Mouse (Mus musculus): ENCODE results near the gene Anxa7. TPM values are rescaled to one million over a fixed set of nuclear protein-coding genes. Genes with fewer than 3 reads are reported as not detected.

Anxa7 gene
- 25.1 and 26.2 TPM in 2 replicates for polyA plus RNA-seq (2014; fragmentation: Nextera tagmentation; extraction: Ambion mirVana)

DNA sequence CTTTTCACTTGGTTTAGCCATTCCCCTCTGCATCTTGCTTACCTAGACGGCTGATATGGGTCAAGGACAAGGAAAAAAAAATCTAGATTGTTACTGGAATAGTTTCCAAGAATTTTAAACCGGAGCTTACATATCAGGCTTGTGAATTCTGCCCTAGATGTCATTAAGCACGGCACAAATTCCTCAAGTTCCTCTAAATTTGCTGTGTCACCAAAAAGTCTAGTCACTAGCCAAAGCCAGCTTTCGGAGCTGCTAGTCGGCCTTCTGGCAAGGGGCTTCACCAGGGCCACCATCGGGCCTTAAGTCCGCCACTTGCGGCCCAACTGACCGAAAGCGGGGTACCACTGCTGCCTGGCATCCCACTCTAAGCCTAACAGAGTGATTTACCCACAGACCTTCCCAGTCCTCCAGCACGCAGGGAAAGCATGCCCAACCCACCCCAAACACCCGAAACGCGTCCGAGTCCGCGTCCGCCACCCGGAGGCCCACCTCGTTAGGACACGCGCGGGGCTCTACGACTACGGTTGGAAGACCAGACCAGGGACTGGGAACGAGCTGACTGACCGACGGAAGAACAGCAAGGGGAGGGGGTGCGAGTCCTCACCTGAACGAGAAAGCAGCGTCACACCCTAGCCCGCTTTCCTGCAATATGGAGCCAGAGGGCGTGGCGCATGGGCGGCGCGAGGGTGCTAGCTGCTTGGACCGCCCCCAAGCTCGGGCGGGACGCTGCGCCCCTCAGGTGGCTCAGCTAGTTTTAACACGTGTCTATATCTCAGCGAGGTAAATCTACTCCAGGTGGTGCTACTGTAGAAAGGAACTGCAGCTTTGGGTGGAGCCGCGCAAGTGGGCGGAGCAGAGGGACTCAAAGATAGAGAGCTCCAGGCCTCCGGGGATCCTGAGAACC, at the start of gene Anxa7:
Gene Anxa7 (minus strand): TSS at position 843 of the 904 bp plus-strand sequence.
- ATAC-seq (ENCODE audit: insufficient number of reproducible peaks, low FRiP score, low TSS enrichment, low read depth): peak; percentile 83
- under 1% methylated on average over 48 of the region's 48 CpGs for WGBS
- H3K9me3 ChIP-seq (ENCODE audit: control insufficient read depth, low read length): no peaks in the 10 kb centered on the region
- H3K27me3 ChIP-seq (ENCODE audit: control insufficient read depth, insufficient read depth, low read length): no peaks in the 10 kb centered on the region
- H3K4me1 ChIP-seq (ENCODE audit: control insufficient read depth, insufficient read depth, low read length): 0 out of 2 replicates have a peak, but pooled peaks cover 3% of the 10 kb centered on the region
- peak within 1 kb of the TSS; percentile 68 for H3K4me3 ChIP-seq (ENCODE audit: low read depth, low read length)
- peak within 1 kb of the TSS; percentile 79 for H3K4me2 ChIP-seq (ENCODE audit: low read depth, severe bottlenecking)
- DNase-seq (ENCODE audit: low spot score): peak; percentile 84
- H3K36me3 ChIP-seq (ENCODE audit: control insufficient read depth, insufficient read depth, low read length): no peaks in the 10 kb centered on the region; the same call in none of the 2 replicates
- no peak within 1 kb of the TSS for H3K27ac ChIP-seq (replicated peaks; ENCODE audit: low read depth, low read length)
- H3K9ac ChIP-seq (ENCODE audit: low read length): peak within 1 kb of the TSS; percentile 67

- Histone ChIP-seq H3K27ac (replicated peaks; ENCODE audit: low read depth, low read length) (no peak overlapping the region), H3K4me1 (ENCODE audit: control insufficient read depth, insufficient read depth, low read length) (no peaks in the 10 kb centered on the region), H3K9ac (ENCODE audit: low read length) (no peak overlapping the region), H3K4me2 (ENCODE audit: low read depth, severe bottlenecking) (no peak overlapping the region), H3K9me3 (ENCODE audit: control insufficient read depth, low read length) (no peaks in the 10 kb centered on the region), H3K36me3 (ENCODE audit: control insufficient read depth, insufficient read depth, low read length) (no peaks in the 10 kb centered on the region; the same call in 1 of the 2 replicates), H3K27me3 (ENCODE audit: control insufficient read depth, insufficient read depth, low read length) (no peaks in the 10 kb centered on the region), H3K4me3 (ENCODE audit: low read depth, low read length) (no peak overlapping the region)
- 93% methylated on average over 4 of the region's 4 CpGs for WGBS
- ATAC-seq (ENCODE audit: insufficient number of reproducible peaks, low FRiP score, low TSS enrichment, low read depth): no peak
- DNase-seq (ENCODE audit: low spot score): no peak
Observed at GRCm38 (mm10) chr14:20529643-20530042, 49.7 kb upstream of the Anxa7 start.

GRCm38 (mm10) chr14:20520179-20520578, 40.2 kb upstream of the Anxa7 start:
- WGBS: 93% methylated on average over 2 of the region's 2 CpGs
- Histone ChIP-seq H3K4me1 (ENCODE audit: control insufficient read depth, insufficient read depth, low read length) (no peaks in the 10 kb centered on the region), H3K36me3 (ENCODE audit: control insufficient read depth, insufficient read depth, low read length) (peaks cover 4% of the 10 kb centered on the region), H3K4me2 (ENCODE audit: low read depth, severe bottlenecking) (no peak overlapping the region), H3K9me3 (ENCODE audit: control insufficient read depth, low read length) (no peaks in the 10 kb centered on the region), H3K9ac (ENCODE audit: low read length) (no peak overlapping the region), H3K27me3 (ENCODE audit: control insufficient read depth, insufficient read depth, low read length) (no peaks in the 10 kb centered on the region), H3K27ac (replicated peaks; ENCODE audit: low read depth, low read length) (no peak overlapping the region), H3K4me3 (ENCODE audit: low read depth, low read length) (no peak overlapping the region)
- ATAC-seq (ENCODE audit: insufficient number of reproducible peaks, low FRiP score, low TSS enrichment, low read depth): no peak
- no peak for DNase-seq (ENCODE audit: low spot score)

DNA sequence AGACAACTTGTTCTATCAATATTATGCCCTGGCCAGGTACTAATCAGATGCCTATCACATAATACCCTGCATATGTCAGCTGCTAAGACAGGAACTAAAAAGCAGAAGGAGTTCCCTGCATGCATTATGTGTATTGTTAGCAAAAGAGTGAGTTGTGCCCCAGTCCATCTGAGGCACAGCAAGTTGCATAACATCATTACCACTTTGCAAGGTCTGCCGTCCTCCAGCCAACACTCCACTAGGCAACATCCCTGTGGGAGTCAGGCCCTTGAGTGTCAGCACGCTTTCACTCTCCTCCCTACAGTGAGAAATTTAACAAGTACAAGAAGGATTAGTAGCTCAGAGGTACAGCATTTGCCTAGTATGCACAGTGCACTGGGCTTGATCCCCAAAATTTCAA, 28.5 kb upstream of the Anxa7 start:
- Histone ChIP-seq H3K4me3 (ENCODE audit: low read depth, low read length) (no peak overlapping the region), H3K9me3 (ENCODE audit: control insufficient read depth, low read length) (no peaks in the 10 kb centered on the region), H3K4me1 (ENCODE audit: control insufficient read depth, insufficient read depth, low read length) (no peaks in the 10 kb centered on the region), H3K36me3 (ENCODE audit: control insufficient read depth, insufficient read depth, low read length) (peaks cover 3% of the 10 kb centered on the region), H3K27me3 (ENCODE audit: control insufficient read depth, insufficient read depth, low read length) (no peaks in the 10 kb centered on the region), H3K27ac (replicated peaks; ENCODE audit: low read depth, low read length) (no peak overlapping the region), H3K4me2 (ENCODE audit: low read depth, severe bottlenecking) (no peak overlapping the region), H3K9ac (ENCODE audit: low read length) (no peak overlapping the region)
- DNase-seq (ENCODE audit: low spot score) (no peak), ATAC-seq (ENCODE audit: insufficient number of reproducible peaks, low FRiP score, low TSS enrichment, low read depth) (no peak)
- 87% methylated on average over 2 of the region's 2 CpGs for WGBS

- H3K27ac ChIP-seq (replicated peaks; ENCODE audit: low read depth, low read length): no peak overlapping the region
- ATAC-seq (ENCODE audit: insufficient number of reproducible peaks, low FRiP score, low TSS enrichment, low read depth) (no peak), DNase-seq (ENCODE audit: low spot score) (no peak)
- H3K4me2 ChIP-seq (ENCODE audit: low read depth, severe bottlenecking): no peak overlapping the region
- H3K27me3 ChIP-seq (ENCODE audit: control insufficient read depth, insufficient read depth, low read length): no peaks in the 10 kb centered on the region
- H3K36me3 ChIP-seq (ENCODE audit: control insufficient read depth, insufficient read depth, low read length): peaks cover 3% of the 10 kb centered on the region
- 97% methylated on average over 10 of the region's 10 CpGs for WGBS
- no peaks in the 10 kb centered on the region for H3K9me3 ChIP-seq (ENCODE audit: control insufficient read depth, low read length)
- H3K4me3 ChIP-seq (ENCODE audit: low read depth, low read length): no peak overlapping the region
- H3K9ac ChIP-seq (ENCODE audit: low read length): no peak overlapping the region
- H3K4me1 ChIP-seq (ENCODE audit: control insufficient read depth, insufficient read depth, low read length): no peaks in the 10 kb centered on the region
Observed at GRCm38 (mm10) chr14:20502966-20503365, 23.0 kb upstream of the Anxa7 start.

- DNase-seq (ENCODE audit: low spot score): no peak
- Histone ChIP-seq H3K27ac (replicated peaks; ENCODE audit: low read depth, low read length) (no peak overlapping the region), H3K4me3 (ENCODE audit: low read depth, low read length) (no peak overlapping the region), H3K36me3 (ENCODE audit: control insufficient read depth, insufficient read depth, low read length) (no peaks in the 10 kb centered on the region; the same call in none of the 2 replicates), H3K4me1 (ENCODE audit: control insufficient read depth, insufficient read depth, low read length) (no peaks in the 10 kb centered on the region), H3K27me3 (ENCODE audit: control insufficient read depth, insufficient read depth, low read length) (no peaks in the 10 kb centered on the region), H3K9ac (ENCODE audit: low read length) (no peak overlapping the region), H3K9me3 (ENCODE audit: control insufficient read depth, low read length) (no peaks in the 10 kb centered on the region), H3K4me2 (ENCODE audit: low read depth, severe bottlenecking) (no peak overlapping the region)
- WGBS: 84% methylated on average over 3 of the region's 3 CpGs
- ATAC-seq (ENCODE audit: insufficient number of reproducible peaks, low FRiP score, low TSS enrichment, low read depth): no peak
Observed at GRCm38 (mm10) chr14:20499982-20500381, 20.0 kb upstream of the Anxa7 start.

- Histone ChIP-seq H3K27me3 (ENCODE audit: control insufficient read depth, insufficient read depth, low read length) (no peaks in the 10 kb centered on the region), H3K9ac (ENCODE audit: low read length) (no peak within 1 kb of the TSS), H3K27ac (replicated peaks; ENCODE audit: low read depth, low read length) (no peak within 1 kb of the TSS), H3K9me3 (ENCODE audit: control insufficient read depth, low read length) (no peaks in the 10 kb centered on the region), H3K4me3 (ENCODE audit: low read depth, low read length) (no peak within 1 kb of the TSS), H3K4me1 (ENCODE audit: control insufficient read depth, insufficient read depth, low read length) (no peaks in the 10 kb centered on the region), H3K36me3 (ENCODE audit: control insufficient read depth, insufficient read depth, low read length) (peaks cover 2% of the 10 kb centered on the region), H3K4me2 (ENCODE audit: low read depth, severe bottlenecking) (no peak within 1 kb of the TSS)
- no peak for ATAC-seq (ENCODE audit: insufficient number of reproducible peaks, low FRiP score, low TSS enrichment, low read depth)
- DNase-seq (ENCODE audit: low spot score): no peak
- WGBS: 80% methylated on average over 2 of the region's 2 CpGs
Observed at GRCm38 (mm10) chr14:20496603-20497002, 16.7 kb upstream of the Anxa7 start, which contains the start of gene Mss51. Gene Mss51, minus strand, starts transcription at chr14:20496901.

DNA sequence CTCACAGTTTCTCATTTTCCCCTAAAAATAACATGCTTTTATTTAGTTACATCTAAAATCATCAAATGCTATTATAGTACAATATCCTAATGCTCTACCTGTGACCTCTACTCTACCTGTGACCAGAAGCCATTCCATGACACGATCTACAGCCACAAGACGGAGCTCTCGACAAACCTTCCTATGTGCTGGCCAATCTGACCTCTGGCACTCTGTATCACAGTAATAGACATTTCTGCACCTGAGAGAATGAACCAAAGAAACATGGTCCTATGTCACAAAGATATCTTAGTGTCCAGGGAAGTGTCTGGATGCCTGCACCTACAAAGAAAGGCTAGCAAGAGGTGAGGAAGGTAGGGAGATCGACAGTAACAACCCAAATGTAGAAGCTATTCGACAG, 6.1 kb upstream of the Anxa7 start:
- WGBS: 96% methylated on average over 5 of the region's 5 CpGs
- peaks cover 3% of the 10 kb centered on the region; the same call in 1 of the 2 replicates for H3K36me3 ChIP-seq (ENCODE audit: control insufficient read depth, insufficient read depth, low read length)
- no peak overlapping the region for H3K4me3 ChIP-seq (ENCODE audit: low read depth, low read length)
- H3K9me3 ChIP-seq (ENCODE audit: control insufficient read depth, low read length): no peaks in the 10 kb centered on the region
- no peak overlapping the region for H3K4me2 ChIP-seq (ENCODE audit: low read depth, severe bottlenecking)
- no peak overlapping the region for H3K9ac ChIP-seq (ENCODE audit: low read length)
- no peak overlapping the region for H3K27ac ChIP-seq (replicated peaks; ENCODE audit: low read depth, low read length)
- H3K4me1 ChIP-seq (ENCODE audit: control insufficient read depth, insufficient read depth, low read length): no peaks in the 10 kb centered on the region
- no peaks in the 10 kb centered on the region for H3K27me3 ChIP-seq (ENCODE audit: control insufficient read depth, insufficient read depth, low read length)
- ATAC-seq (ENCODE audit: insufficient number of reproducible peaks, low FRiP score, low TSS enrichment, low read depth) (no peak), DNase-seq (ENCODE audit: low spot score) (no peak)

Measured in limb, embryonic 11.5 days (tissue).